Mouse (Mus musculus) hindbrain, embryonic 11.5 days (tissue): ENCODE results near the gene Ndst2. TPM values are rescaled to one million over a fixed set of nuclear protein-coding genes. Genes with fewer than 3 reads are reported as not detected.
"Not testable (repeated sequence)": the region's sequence is repeated elsewhere in the genome, so short reads cannot be mapped to it uniquely, and the experiment has no call there.

ENCODE experiments used
- ATAC-seq: fragments of 200-750 bp; cut with Nextera tagmentation; 2 replicates; pipeline ENCODE4 v1.8.0; 2017; ENCODE audit warnings: mild to moderate bottlenecking, moderate TSS enrichment, moderate library complexity; ENCODE audit not compliant: low FRiP score
- DNase-seq: peaks from one replicate; pipeline ENCODE4 v3.0.0-alpha.2; 2015; ENCODE audit warnings: low spot score
- H3K27ac ChIP-seq: fragments of 300-500 bp; sonication (generic); 2 replicates; pipeline ENCODE4 v1.5.1; 2014; ENCODE audit warnings: mild to moderate bottlenecking, low read depth, low read length
- H3K27me3 ChIP-seq: fragments of 300-500 bp; sonication (generic); 2 replicates; pipeline ENCODE4 v1.6.1; 2014; ENCODE audit warnings: mild to moderate bottlenecking, low read length, moderate library complexity, mixed read lengths; ENCODE audit not compliant: control insufficient read depth, insufficient read depth
- H3K36me3 ChIP-seq: fragments of 300-500 bp; sonication (generic); 2 replicates; pipeline ENCODE4 v1.6.1; 2014; ENCODE audit warnings: mild to moderate bottlenecking, low read length, moderate library complexity, mixed read lengths; ENCODE audit not compliant: control insufficient read depth, insufficient read depth
- H3K4me1 ChIP-seq: fragments of 300-500 bp; sonication (generic); replicated peaks from 2 replicates; pipeline ENCODE4 v1.6.1; 2014; ENCODE audit warnings: low read length, mixed read lengths; ENCODE audit not compliant: control insufficient read depth, insufficient read depth
- H3K4me2 ChIP-seq: fragments of 300-500 bp; sonication (generic); replicated peaks from 2 replicates; pipeline ENCODE4 v1.6.1; 2014; ENCODE audit warnings: mild to moderate bottlenecking, low read depth, low read length
- H3K4me3 ChIP-seq: fragments of 300-500 bp; sonication (generic); 2 replicates; pipeline ENCODE4 v1.5.1; 2014; ENCODE audit warnings: low read depth, low read length
- H3K9ac ChIP-seq: fragments of 300-500 bp; sonication (generic); 2 replicates; pipeline ENCODE4 v1.6.1; 2014; ENCODE audit warnings: low read depth, low read length
- H3K9me3 ChIP-seq: fragments of 300-500 bp; sonication (generic); 2 replicates; pipeline ENCODE4 v1.6.1; 2016; ENCODE audit warnings: low read length; ENCODE audit not compliant: control insufficient read depth
- WGBS: fragments of 180-500 bp; shearing (Covaris S2); extraction: QIAGEN DNeasy Blood & Tissue Kit; methylation state at CpG from one replicate; pipeline ENCODE4 v1.1.7; 2014; 5-methylcytosine and 5-hydroxymethylcytosine counted together
- polyA plus RNA-seq: library from polyadenylated mRNA; unstranded; fragments of >200 nt; fragmentation: Nextera tagmentation; extraction: Ambion mirVana; gene quantifications from 2 replicates; pipeline ENCODE4 v1.2.1, GENCODE M21; 2014

Ndst2 gene
- polyA plus RNA-seq, 1 experiment from 2014 or later: 21.0 TPM

DNA sequence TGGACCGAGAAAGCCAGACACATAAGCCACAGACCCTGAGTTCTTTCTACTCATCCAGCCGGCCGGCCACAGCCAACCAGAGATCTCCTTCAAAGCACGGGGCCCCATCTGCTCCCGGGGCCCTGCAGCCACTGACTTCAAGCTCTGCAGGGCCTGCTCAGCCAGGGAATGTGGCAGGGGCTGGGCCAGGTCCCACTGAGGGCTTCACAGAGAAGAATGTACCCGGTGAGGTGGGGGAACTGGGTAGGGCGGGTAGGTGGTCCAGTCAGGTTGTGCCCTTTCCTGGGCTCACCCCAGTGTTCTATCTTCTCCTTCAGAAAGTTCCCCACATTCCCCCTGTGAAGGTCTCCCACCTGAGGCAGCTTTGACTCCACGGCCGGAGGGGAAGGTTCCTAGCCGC, 15.9 kb downstream of the Ndst2 start:
- no peak for ATAC-seq

DNA sequence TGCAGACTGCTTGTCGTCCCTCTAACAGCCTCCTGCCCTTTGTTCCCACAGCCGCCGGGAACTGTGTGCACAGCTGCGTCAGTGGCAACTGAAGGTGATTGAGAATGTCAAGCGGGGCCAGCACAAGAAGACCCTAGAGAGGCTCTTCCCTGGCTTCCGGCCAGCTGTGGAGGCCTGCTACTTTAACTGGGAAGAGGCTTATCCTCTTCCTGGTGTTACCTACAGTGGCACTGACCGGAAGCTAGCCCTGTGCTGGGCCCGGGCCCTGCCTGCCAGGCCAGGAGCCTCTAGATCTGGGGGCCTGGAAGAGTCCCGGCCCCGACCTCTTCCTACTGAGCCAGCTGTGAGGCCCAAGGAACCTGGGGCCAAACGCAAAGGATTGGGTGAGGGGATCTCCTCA, 20.5 kb downstream of the Ndst2 start:
- Histone ChIP-seq H3K9ac (no peak overlapping the region), H3K9me3 (no peaks in the 10 kb centered on the region), H3K4me1 (peaks cover 1% of the 10 kb centered on the region), H3K4me3 (no peak overlapping the region), H3K36me3 (peaks cover 30% of the 10 kb centered on the region), H3K27ac (no peak overlapping the region), H3K4me2 (no peak overlapping the region), H3K27me3 (no peaks in the 10 kb centered on the region)
- ATAC-seq (no peak), DNase-seq (no peak)
- WGBS: 82% methylated on average over 11 of the region's 11 CpGs

More for the DNA sequence above, 15.9 kb downstream of the Ndst2 start:
- H3K4me1 ChIP-seq: no peaks in the 10 kb centered on the region
- peaks cover 25% of the 10 kb centered on the region for H3K36me3 ChIP-seq
- H3K27ac ChIP-seq: no peak overlapping the region
- no peak overlapping the region for H3K4me2 ChIP-seq
- no peak overlapping the region for H3K4me3 ChIP-seq
- no peaks in the 10 kb centered on the region for H3K27me3 ChIP-seq
- H3K9ac ChIP-seq: no peak overlapping the region
- WGBS: 92% methylated on average over 10 of the region's 10 CpGs
- DNase-seq: no peak
- H3K9me3 ChIP-seq: no peaks in the 10 kb centered on the region

DNA sequence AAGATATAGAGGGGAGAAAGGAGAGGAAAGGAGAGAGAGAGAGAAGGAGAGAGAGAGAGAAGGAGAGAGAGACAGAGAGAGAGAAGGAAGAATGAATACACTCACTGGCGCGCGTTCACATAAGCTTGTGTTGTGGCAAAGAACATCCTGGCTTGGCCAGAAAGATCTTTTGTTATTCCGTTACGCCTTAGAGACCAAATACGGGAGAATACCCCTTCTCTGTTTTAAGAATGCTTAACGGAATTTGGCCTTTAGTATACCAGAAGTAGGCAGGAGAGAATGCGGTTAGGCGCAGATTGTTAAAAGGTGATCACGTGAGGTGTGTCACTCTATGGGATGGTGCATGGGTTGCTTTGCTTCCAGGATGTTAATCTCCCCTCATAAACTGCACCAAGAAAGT, 26.1 kb downstream of the Ndst2 start:
- H3K9me3 ChIP-seq: no peaks in the 10 kb centered on the region

DNA sequence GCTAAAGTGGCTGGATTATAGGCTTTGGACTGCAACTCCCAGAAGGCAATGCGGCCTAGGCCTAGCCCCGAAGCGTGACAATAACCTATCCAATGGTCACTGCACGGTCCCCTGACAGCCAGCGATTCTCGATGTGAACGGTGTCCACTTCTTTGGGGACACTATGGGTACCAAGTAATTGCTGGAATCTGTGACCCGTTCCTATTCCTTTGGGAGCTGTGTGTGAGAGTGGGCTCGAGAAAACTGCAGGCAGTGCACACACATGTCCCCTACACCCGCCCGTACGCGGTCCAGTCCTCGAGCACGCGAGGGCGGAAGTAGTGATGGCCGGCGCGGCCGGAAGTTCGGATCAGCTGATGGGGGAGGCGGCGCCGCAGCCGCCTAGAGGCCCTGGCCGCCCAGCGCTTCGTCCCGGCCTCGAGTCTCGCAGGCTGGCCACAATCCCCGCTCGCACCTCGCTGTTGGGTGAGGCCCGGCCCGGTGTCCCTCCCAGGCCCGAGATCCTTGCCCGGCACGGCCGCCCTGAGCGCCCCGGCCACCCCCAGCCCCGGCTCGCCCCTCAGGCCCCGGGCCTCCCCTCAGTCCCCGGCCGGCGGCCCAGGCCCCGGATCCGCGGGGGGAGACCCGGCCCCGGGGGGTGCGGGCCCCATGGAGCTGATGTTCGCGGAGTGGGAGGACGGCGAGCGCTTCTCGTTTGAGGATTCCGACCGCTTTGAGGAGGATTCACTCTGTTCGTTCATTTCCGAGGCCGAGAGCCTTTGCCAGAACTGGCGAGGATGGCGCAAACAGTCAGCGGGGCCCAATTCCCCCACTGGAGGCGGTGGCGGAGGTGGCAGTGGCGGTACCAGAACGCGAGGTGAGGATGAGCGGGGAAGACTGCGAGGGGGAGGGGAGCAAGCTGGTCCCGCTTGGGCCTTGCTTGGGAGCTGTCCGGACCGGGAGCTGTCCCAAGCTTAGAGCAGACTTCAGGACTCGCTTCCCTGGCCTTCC, 26.9 kb downstream of the Ndst2 start, which contains the start of gene Zswim8:
Zswim8 (plus strand) TSS at position 352 of the 990 bp plus-strand sequence.
- peak within 1 kb of the TSS; percentile 96 for H3K9ac ChIP-seq
- H3K36me3 ChIP-seq: 0 out of 2 replicates have a peak, but pooled peaks cover 2% of the 10 kb centered on the region
- peak within 1 kb of the TSS; percentile 99 for H3K4me3 ChIP-seq
- H3K27me3 ChIP-seq: no peaks in the 10 kb centered on the region
- peaks cover 4% of the 10 kb centered on the region for H3K4me1 ChIP-seq
- H3K27ac ChIP-seq: peak within 1 kb of the TSS; percentile 82
- peak; percentile 95 for ATAC-seq
- under 1% methylated on average over 76 of the region's 80 CpGs for WGBS
- DNase-seq: peak; percentile 93
- no peaks in the 10 kb centered on the region for H3K9me3 ChIP-seq
- H3K4me2 ChIP-seq: peak within 1 kb of the TSS; percentile 79

More for the DNA sequence above, 26.1 kb downstream of the Ndst2 start:
- Histone ChIP-seq H3K27me3 (no peaks in the 10 kb centered on the region), H3K4me2 (peak overlapping the region; percentile 79), H3K27ac (no peak overlapping the region; the same call in 1 of the 2 replicates), H3K9ac (peak overlapping the region; percentile 96), H3K4me1 (peaks cover 4% of the 10 kb centered on the region), H3K4me3 (peak overlapping the region; percentile 99), H3K36me3 (peaks cover 6% of the 10 kb centered on the region; the same call in 1 of the 2 replicates)
- ATAC-seq (no peak), DNase-seq (no peak)
- 14% methylated on average over 10 of the region's 10 CpGs for WGBS

DNA sequence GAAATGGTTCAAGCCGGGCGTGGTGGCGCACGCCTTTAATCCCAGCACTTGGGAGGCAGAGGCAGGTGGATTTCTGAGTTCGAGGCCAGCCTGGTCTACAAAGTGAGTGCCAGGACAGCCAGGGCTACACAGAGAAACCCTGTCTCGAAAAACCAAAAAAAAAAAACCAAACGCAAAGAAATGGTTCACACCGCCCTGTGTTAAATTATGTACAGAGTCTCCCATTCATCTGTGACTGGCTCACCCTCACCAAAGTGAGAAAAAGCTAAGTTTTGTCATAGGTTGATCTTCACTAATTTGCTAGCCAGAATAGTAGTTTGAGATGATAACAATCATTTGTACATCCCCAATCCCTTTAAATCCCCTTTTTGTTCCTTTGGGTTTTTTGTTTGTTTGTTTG, 30.9 kb downstream of the Ndst2 start:
- WGBS: 11% methylated on average over 8 of the region's 8 CpGs
- ATAC-seq, H3K9me3 ChIP-seq: not testable (repeated sequence)

DNA sequence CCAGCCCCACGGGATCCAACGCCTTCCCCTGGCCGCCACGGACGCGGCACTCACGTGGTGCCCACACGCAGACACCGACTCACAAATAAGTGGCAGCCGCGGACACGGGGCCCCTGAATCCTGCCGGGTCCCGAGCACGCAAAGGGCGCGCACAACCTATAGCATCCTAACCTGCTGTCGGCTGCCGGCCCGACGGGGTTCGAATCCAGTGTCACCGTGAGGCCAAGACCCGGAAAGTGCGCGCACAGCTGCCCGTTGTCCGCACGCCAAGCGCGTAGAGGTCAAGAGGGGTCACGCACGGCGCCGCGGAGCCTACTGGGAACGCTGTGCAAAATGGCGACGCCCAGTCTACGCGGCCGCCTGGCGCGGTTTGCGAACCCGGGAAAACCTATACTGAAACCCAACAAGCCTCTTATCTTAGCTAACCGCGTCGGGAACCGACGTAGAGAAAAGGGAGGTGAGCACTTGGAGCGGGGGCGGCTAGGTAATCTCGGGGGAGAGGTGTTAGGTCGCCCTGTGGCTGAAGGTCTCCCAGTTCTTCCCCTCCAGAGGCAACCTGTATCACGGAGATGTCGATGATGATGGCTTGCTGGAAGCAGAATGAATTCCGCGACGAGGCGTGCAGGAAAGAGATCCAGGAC, 31.5 kb downstream of the Ndst2 start, which contains the start of gene Chchd1:
Chchd1 (plus strand) TSS at position 266 of the 641 bp plus-strand sequence.
- no peaks in the 10 kb centered on the region for H3K36me3 ChIP-seq
- H3K27me3 ChIP-seq: no peaks in the 10 kb centered on the region
- H3K4me3 ChIP-seq: peak within 1 kb of the TSS; percentile 71
- H3K27ac ChIP-seq: peak within 1 kb of the TSS; percentile 77
- ATAC-seq: peak; percentile 80
- 0 out of 2 replicates have a peak, but pooled peaks cover 4% of the 10 kb centered on the region for H3K4me1 ChIP-seq
- 0% methylated on average over 61 of the region's 61 CpGs for WGBS
- H3K9me3 ChIP-seq: no peaks in the 10 kb centered on the region
- peak within 1 kb of the TSS; percentile 88 for H3K9ac ChIP-seq
- DNase-seq: peak; percentile 93
- peak within 1 kb of the TSS; percentile 56 for H3K4me2 ChIP-seq

More for the DNA sequence above, 30.9 kb downstream of the Ndst2 start:
- Histone ChIP-seq H3K4me3 (peak overlapping the region; percentile 71), H3K27ac (peak overlapping the region; percentile 77), H3K4me2 (peak overlapping the region; percentile 56), H3K9ac (peak overlapping the region; percentile 88)
- H3K36me3 ChIP-seq, H3K4me1 ChIP-seq, DNase-seq, H3K27me3 ChIP-seq: not testable (repeated sequence)

DNA sequence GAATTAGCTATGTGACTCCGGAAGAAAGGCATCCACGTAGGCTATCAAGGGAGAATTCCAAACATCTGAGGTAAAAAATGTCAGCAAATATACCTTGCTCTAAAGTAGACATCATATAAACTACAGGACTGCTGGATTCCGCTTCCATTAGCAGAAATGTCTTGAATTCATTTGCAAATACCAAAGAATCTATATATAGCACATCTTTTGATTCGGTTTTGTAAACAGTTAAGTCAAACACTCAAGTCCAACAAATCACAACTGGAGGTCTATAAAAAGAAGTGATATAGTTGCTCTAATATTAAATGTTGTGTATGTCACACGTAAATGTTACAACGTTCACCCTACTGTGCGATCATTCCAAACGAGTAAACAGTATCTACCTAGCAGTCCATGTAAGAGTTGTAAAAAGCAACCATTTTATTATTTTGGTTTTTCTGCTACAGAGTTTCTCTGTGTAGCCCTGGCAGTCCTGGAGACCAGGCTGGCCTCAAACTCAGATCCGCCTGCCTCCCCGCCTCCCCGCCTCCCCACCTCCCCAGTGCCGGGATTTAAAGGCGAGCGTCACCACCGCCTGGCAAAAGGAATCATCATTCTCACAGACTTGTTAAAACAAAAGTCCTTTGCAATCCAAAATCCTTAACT, 32.1 kb downstream of the Ndst2 start:
- ATAC-seq: peak; percentile 32
- Histone ChIP-seq H3K4me3 (peak overlapping the region; percentile 71), H3K9me3 (no peaks in the 10 kb centered on the region), H3K36me3 (no peaks in the 10 kb centered on the region), H3K4me2 (peak overlapping the region; percentile 56), H3K27me3 (no peaks in the 10 kb centered on the region), H3K9ac (peak overlapping the region; percentile 88), H3K4me1 (0 out of 2 replicates have a peak, but pooled peaks cover 4% of the 10 kb centered on the region), H3K27ac (peak overlapping the region; percentile 77)
- WGBS: 16% methylated on average over 15 of the region's 15 CpGs
- no peak for DNase-seq

DNA sequence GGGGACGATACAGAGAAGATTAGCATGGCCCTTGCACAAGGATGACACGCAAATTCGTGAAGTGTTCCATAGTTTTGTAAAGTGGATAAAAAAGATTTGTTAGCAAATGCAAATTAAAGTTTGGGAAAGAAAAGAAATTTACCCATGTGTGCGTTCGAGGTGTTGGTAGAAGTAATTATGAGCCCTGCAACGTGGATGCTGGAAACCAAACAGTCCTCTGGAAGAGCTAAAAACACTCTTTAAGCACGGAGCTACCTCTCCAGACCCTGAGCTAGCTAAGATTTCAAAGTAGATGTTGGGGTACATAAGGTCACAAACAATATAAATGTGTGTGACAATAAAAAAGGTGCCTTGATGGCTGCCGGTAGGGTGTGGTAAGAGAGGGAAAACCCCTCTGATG, 32.8 kb downstream of the Ndst2 start:
- H3K4me1 ChIP-seq: peaks cover 9% of the 10 kb centered on the region; the same call in 1 of the 2 replicates
- no peak for ATAC-seq

More for the DNA sequence above, 32.8 kb downstream of the Ndst2 start:
- Histone ChIP-seq H3K9me3 (no peaks in the 10 kb centered on the region), H3K27ac (no peak overlapping the region), H3K27me3 (no peaks in the 10 kb centered on the region), H3K4me2 (peak overlapping the region; percentile 56; the same call in 1 of the 2 replicates), H3K36me3 (no peaks in the 10 kb centered on the region), H3K4me3 (no peak overlapping the region), H3K9ac (no peak overlapping the region)
- WGBS: 89% methylated on average over 8 of the region's 8 CpGs
- no peak for DNase-seq
